Mouse (Mus musculus): Measurements from ENCODE around the gene Tmem81.
A peak's percentile ranks its signal among the peaks of the same experiment; 100 is the strongest.

DNA sequence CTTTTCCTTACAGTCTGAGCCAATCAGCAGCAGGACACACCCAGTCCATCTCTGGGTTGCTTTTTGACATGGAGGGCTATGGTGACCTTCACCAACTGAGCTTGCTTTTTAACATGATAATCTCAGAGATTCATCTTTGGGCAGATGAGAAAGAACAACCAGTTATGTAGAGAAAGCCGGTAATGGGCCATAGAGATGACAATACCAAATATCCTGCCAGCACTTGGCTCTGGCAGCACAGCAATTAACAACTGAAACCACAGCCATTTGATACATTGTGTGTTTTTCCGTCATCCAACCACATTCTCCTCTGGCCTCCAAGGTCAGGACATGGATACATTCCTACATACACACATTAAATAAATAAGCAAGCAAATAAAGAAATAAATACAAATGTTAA is 35.0 kb upstream of the Tmem81 start:
- TF ChIP-seq CTCF (conservative IDR thresholded peaks at IDR 0.05; ENCODE audit: low read length) (no peak), NANOG (IDR thresholded peaks at IDR 0.05; ENCODE audit: borderline replicate concordance, low read length) (peak; percentile 100), POU5F1 (IDR thresholded peaks at IDR 0.05; ENCODE audit: borderline replicate concordance, low read length) (peak; percentile 27; the same call in 1 of the 2 replicates)

Data from E14TG2a.4 (cell line).